Mouse (Mus musculus) midbrain, embryonic 14.5 days (tissue): ENCODE measurements at regions not wholly inside any gene's neighbourhood (a gene's known extent, or its start where the extent isn't known, plus 50 kb on each side); places are given as distances from the start of the nearest gene placed in this dataset.

Experiments
- ATAC-seq: fragments of 200-750 bp; cut with Nextera tagmentation; 2 replicates; pipeline ENCODE4 v1.8.0; 2017; ENCODE audit warnings: moderate number of reproducible peaks, moderate library complexity; ENCODE audit not compliant: low FRiP score, low TSS enrichment
- DNase-seq: peaks from one replicate; pipeline ENCODE4 v3.0.0-alpha.2; 2015
- H3K27ac ChIP-seq: fragments of 300-500 bp; sonication (generic); replicated peaks from 2 replicates; pipeline ENCODE4 v1.5.1; 2014; ENCODE audit warnings: mild to moderate bottlenecking, low read depth, low read length, moderate library complexity
- H3K27me3 ChIP-seq: fragments of 300-500 bp; sonication (generic); 2 replicates; pipeline ENCODE4 v1.6.1; 2014; ENCODE audit warnings: low read length, control low read depth, mixed read lengths; ENCODE audit not compliant: control insufficient read depth, insufficient read depth
- H3K36me3 ChIP-seq: fragments of 300-500 bp; sonication (generic); 2 replicates; pipeline ENCODE4 v1.6.1; 2014; ENCODE audit warnings: low read length, control low read depth; ENCODE audit not compliant: control insufficient read depth, insufficient read depth
- H3K4me1 ChIP-seq: fragments of 300-500 bp; sonication (generic); 2 replicates; pipeline ENCODE4 v1.6.1; 2014; ENCODE audit warnings: mild to moderate bottlenecking, antibody characterized with exemption, low read length, control low read depth; ENCODE audit not compliant: control insufficient read depth, insufficient read depth
- H3K4me2 ChIP-seq: fragments of 300-500 bp; sonication (generic); 2 replicates; pipeline ENCODE4 v1.6.1; 2014; ENCODE audit warnings: mild to moderate bottlenecking, low read length, moderate library complexity
- H3K4me3 ChIP-seq: fragments of 300-500 bp; sonication (generic); replicated peaks from 2 replicates; pipeline ENCODE4 v1.5.1; 2014; ENCODE audit warnings: low read depth, low read length
- H3K9ac ChIP-seq: fragments of 300-500 bp; sonication (generic); replicated peaks from 2 replicates; pipeline ENCODE4 v1.6.1; 2014; ENCODE audit warnings: mild to moderate bottlenecking, low read length, moderate library complexity
- H3K9me3 ChIP-seq: fragments of 300-500 bp; sonication (generic); 2 replicates; pipeline ENCODE4 v1.6.1; 2016; ENCODE audit warnings: low read length, control low read depth, mixed read lengths; ENCODE audit not compliant: control insufficient read depth
- WGBS: fragments of 180-500 bp; shearing (Covaris S2); extraction: QIAGEN DNeasy Blood & Tissue Kit; methylation state at CpG from one replicate; pipeline ENCODE4 v1.1.7; 2014; 5-methylcytosine and 5-hydroxymethylcytosine counted together

GRCm38 (mm10) chr5:139612676-139613075 lies 69.4 kb downstream of the Uncx start:
- 77% methylated on average over 6 of the region's 6 CpGs for WGBS
- H3K4me3 ChIP-seq = no peak overlapping the region

GRCm38 (mm10) chr5:139613601-139614000 lies 70.3 kb downstream of the Uncx start:
- WGBS = 58% methylated on average over 5 of the region's 5 CpGs
- DNase-seq (no peak), ATAC-seq (no peak)
- no peaks in the 10 kb centered on the region for H3K9me3 ChIP-seq
- H3K4me3 ChIP-seq = no peak overlapping the region
- H3K27me3 ChIP-seq = peaks cover 3% of the 10 kb centered on the region; the same call in 1 of the 2 replicates
- H3K9ac ChIP-seq = no peak overlapping the region
- H3K27ac ChIP-seq = no peak overlapping the region
- no peak overlapping the region for H3K4me2 ChIP-seq
- peaks cover 15% of the 10 kb centered on the region for H3K4me1 ChIP-seq
- H3K36me3 ChIP-seq = no peaks in the 10 kb centered on the region

More at GRCm38 (mm10) chr5:139612676-139613075, 69.4 kb downstream of the Uncx start:
- Histone ChIP-seq H3K27me3 (no peaks in the 10 kb centered on the region), H3K9ac (no peak overlapping the region), H3K9me3 (no peaks in the 10 kb centered on the region), H3K36me3 (no peaks in the 10 kb centered on the region), H3K27ac (no peak overlapping the region), H3K4me2 (no peak overlapping the region), H3K4me1 (peaks cover 12% of the 10 kb centered on the region)
- no peak for ATAC-seq
- DNase-seq = no peak

DNA sequence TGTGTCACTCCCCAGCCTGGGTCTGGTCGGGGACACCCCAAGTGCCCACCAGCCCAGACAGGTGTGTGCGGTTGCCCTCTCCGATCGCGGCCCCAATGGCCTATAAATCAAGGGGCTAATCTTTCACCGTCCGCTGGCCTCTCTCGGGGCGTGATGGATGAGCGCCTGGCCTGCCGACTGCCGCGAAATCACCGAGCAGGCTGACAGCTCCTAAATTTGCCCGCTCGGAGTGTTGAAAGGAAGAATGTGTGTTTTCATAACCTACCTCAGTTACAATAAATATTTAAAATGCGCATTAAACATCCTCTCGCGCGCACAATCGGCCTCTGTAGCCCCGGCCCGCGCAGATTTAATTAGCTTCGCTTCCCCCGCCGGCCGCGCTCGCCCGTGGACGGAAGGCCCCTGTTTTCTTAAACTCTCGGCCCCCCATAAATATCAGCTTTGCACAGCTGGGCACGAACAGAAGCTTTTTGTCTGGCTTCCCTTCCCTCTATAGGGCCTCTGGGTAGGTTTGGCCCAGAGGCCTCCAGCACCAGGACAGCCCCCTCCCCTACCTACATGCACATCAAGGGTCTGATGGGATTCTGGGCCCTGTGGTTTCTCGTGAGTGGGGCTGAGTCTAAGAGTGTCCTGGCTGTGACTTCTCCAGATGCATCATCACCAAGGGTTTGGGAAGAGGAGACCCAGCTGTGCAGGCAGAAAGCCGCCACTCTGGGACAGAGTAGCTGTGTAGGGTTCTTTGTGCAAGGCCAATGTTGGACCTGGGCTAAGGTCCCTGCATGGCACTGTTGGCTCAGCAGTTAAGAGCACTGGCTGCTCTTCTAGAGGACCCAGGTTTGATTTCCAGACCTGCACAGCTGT lies 76.2 kb downstream of the Uncx start:
- peaks cover 16% of the 10 kb centered on the region for H3K4me1 ChIP-seq
- peak overlapping the region; percentile 14; the same call in 1 of the 2 replicates for H3K27ac ChIP-seq
- ATAC-seq (no peak), DNase-seq (peak; percentile 61)
- H3K4me2 ChIP-seq = peak overlapping the region; percentile 33
- H3K27me3 ChIP-seq = peaks cover 5% of the 10 kb centered on the region; the same call in 1 of the 2 replicates
- no peaks in the 10 kb centered on the region for H3K36me3 ChIP-seq
- no peak overlapping the region for H3K4me3 ChIP-seq
- no peaks in the 10 kb centered on the region for H3K9me3 ChIP-seq
- H3K9ac ChIP-seq = peak overlapping the region; percentile 31; the same call in 1 of the 2 replicates
- 8% methylated on average over 36 of the region's 36 CpGs for WGBS

GRCm38 (mm10) chr5:139625871-139626460 lies 82.7 kb downstream of the Uncx start:
- Histone ChIP-seq H3K9me3 (peaks cover 6% of the 10 kb centered on the region; the same call in 1 of the 2 replicates), H3K4me1 (no peaks in the 10 kb centered on the region), H3K9ac (no peak overlapping the region), H3K4me3 (no peak overlapping the region), H3K36me3 (no peaks in the 10 kb centered on the region), H3K27me3 (no peaks in the 10 kb centered on the region), H3K27ac (no peak overlapping the region), H3K4me2 (no peak overlapping the region)
- 72% methylated on average over 22 of the region's 22 CpGs for WGBS
- DNase-seq (peak; percentile 41), ATAC-seq (no peak)

DNA sequence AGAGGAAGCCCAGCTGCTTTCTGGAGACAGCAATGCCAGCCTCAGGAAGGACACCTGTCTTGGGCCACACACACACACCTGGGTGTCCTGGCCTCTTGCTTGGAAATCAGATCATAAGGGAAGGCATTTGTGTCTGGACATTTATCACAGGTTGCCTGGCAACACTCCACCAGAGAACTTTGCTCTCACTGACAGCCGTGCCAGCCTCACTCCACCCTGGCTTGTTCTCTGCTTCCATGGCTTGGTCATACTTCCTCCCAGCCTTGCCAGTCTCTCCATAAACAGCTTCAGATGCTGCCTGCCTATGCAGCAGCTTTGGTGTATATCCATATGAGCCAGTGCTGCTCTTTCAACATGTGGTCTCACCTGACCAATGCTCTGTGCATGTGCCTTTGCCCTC lies 84.3 kb downstream of the Uncx start:
- no peaks in the 10 kb centered on the region for H3K36me3 ChIP-seq
- peaks cover 6% of the 10 kb centered on the region; the same call in 1 of the 2 replicates for H3K9me3 ChIP-seq
- H3K27ac ChIP-seq = no peak overlapping the region
- no peak overlapping the region for H3K9ac ChIP-seq
- DNase-seq (no peak), ATAC-seq (no peak)
- H3K4me2 ChIP-seq = no peak overlapping the region
- WGBS = 57% methylated on average over 1 of the region's 1 CpGs
- no peaks in the 10 kb centered on the region for H3K4me1 ChIP-seq
- no peaks in the 10 kb centered on the region for H3K27me3 ChIP-seq
- no peak overlapping the region for H3K4me3 ChIP-seq

- no peak overlapping the region for H3K27ac ChIP-seq
- H3K27me3 ChIP-seq = no peaks in the 10 kb centered on the region
- DNase-seq = no peak
- WGBS = 92% methylated on average over 2 of the region's 2 CpGs
- no peaks in the 10 kb centered on the region for H3K9me3 ChIP-seq
- no peak overlapping the region for H3K9ac ChIP-seq
- H3K36me3 ChIP-seq = no peaks in the 10 kb centered on the region
- H3K4me2 ChIP-seq = no peak overlapping the region
- H3K4me3 ChIP-seq = no peak overlapping the region
- peaks cover 7% of the 10 kb centered on the region; the same call in 1 of the 2 replicates for H3K4me1 ChIP-seq
- ATAC-seq = no peak
Observed at GRCm38 (mm10) chr5:139637028-139637427, 93.7 kb downstream of the Uncx start.

GRCm38 (mm10) chr5:139640652-139641612 lies 95.2 kb downstream of the Micall2 start:
- H3K27ac ChIP-seq = no peak overlapping the region
- no peak overlapping the region for H3K4me2 ChIP-seq
- no peak overlapping the region for H3K9ac ChIP-seq
- no peaks in the 10 kb centered on the region for H3K36me3 ChIP-seq
- no peaks in the 10 kb centered on the region for H3K27me3 ChIP-seq
- 44% methylated on average over 16 of the region's 16 CpGs for WGBS
- H3K4me3 ChIP-seq = no peak overlapping the region
- H3K4me1 ChIP-seq = peaks cover 7% of the 10 kb centered on the region; the same call in 1 of the 2 replicates
- ATAC-seq (no peak), DNase-seq (peak; percentile 29)
- H3K9me3 ChIP-seq = no peaks in the 10 kb centered on the region

DNA sequence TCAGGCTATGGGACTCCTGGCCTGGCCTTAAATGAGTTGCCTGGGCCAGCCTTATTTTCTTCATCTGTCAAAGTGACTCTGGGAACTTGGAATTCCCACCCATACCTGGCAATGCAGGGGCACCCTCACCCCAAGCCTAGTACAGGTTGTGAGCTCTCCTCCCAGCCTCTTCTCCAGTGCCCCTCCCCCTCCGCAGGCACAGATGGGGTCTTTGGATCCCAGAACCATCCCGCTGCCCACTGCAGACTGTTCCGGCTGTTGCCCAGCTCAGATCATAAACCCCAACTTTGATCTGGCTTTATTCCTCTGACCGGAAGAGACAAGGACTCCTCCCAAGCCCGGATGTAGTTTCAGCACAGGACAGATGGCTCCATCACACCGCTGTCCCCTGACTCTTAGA lies 91.3 kb downstream of the Micall2 start:
- Histone ChIP-seq H3K27me3 (no peaks in the 10 kb centered on the region), H3K4me2 (no peak overlapping the region), H3K36me3 (no peaks in the 10 kb centered on the region), H3K9me3 (no peaks in the 10 kb centered on the region), H3K9ac (no peak overlapping the region), H3K4me1 (peaks cover 7% of the 10 kb centered on the region; the same call in 1 of the 2 replicates), H3K27ac (no peak overlapping the region), H3K4me3 (no peak overlapping the region)
- DNase-seq = no peak
- no peak for ATAC-seq
- 69% methylated on average over 6 of the region's 6 CpGs for WGBS
